Mouse (Mus musculus) urinary bladder, postnatal 14 days (tissue): ENCODE measurements at regions not wholly inside any gene's neighbourhood (a gene's known extent, or its start where the extent isn't known, plus 50 kb on each side); places are given as distances from the start of the nearest gene placed in this dataset.
A peak's percentile ranks its signal among the peaks of the same experiment; 100 is the strongest.

Experiments
- DNase-seq: peaks from one replicate; pipeline ENCODE4 v3.0.0; 2021; ENCODE audit warnings: low spot score

GRCm38 (mm10) chr10:68842023-68842735 lies 118.7 kb downstream of the Tmem26 start:
- DNase-seq, result no peak

GRCm38 (mm10) chr10:68844066-68844465 lies 120.6 kb downstream of the Tmem26 start:
- no peak for DNase-seq

GRCm38 (mm10) chr10:68844596-68844995 lies 121.2 kb downstream of the Tmem26 start:
- no peak for DNase-seq

GRCm38 (mm10) chr10:68851153-68851552 lies 127.7 kb downstream of the Tmem26 start:
- DNase-seq, result no peak

- no peak for DNase-seq
Measured at GRCm38 (mm10) chr10:68855934-68856891, 132.8 kb downstream of the Tmem26 start.

- DNase-seq, result no peak
Measured at GRCm38 (mm10) chr10:68864606-68865378, 141.3 kb downstream of the Tmem26 start.

GRCm38 (mm10) chr10:68865776-68866175 lies 142.3 kb downstream of the Tmem26 start:
- no peak for DNase-seq

GRCm38 (mm10) chr10:68867361-68867760 lies 143.9 kb downstream of the Tmem26 start:
- DNase-seq, result no peak

- DNase-seq, result no peak
Measured at GRCm38 (mm10) chr10:68872102-68872501, 148.7 kb downstream of the Tmem26 start.

GRCm38 (mm10) chr10:68875641-68876040 lies 152.2 kb downstream of the Tmem26 start:
- DNase-seq, result no peak

- peak; percentile 14 for DNase-seq
Measured at GRCm38 (mm10) chr10:68893100-68893841, 169.8 kb downstream of the Tmem26 start.

GRCm38 (mm10) chr10:68894121-68894520 lies 170.7 kb downstream of the Tmem26 start:
- no peak for DNase-seq

GRCm38 (mm10) chr10:68897524-68897923 lies 174.1 kb downstream of the Tmem26 start:
- no peak for DNase-seq

GRCm38 (mm10) chr10:68901168-68901567 lies 177.7 kb downstream of the Tmem26 start:
- DNase-seq, result no peak

GRCm38 (mm10) chr10:68902670-68903069 lies 179.2 kb downstream of the Tmem26 start:
- DNase-seq, result peak; percentile 67

- DNase-seq, result no peak
Measured at GRCm38 (mm10) chr10:68904337-68904736, 180.9 kb downstream of the Tmem26 start.

GRCm38 (mm10) chr10:68908236-68908635 lies 184.8 kb downstream of the Tmem26 start:
- peak; percentile 78 for DNase-seq

GRCm38 (mm10) chr10:68909018-68909417 lies 185.6 kb downstream of the Tmem26 start:
- DNase-seq, result no peak

- DNase-seq, result no peak
Measured at GRCm38 (mm10) chr10:68916147-68916546, 192.7 kb downstream of the Tmem26 start.

GRCm38 (mm10) chr10:68935843-68936242 lies 212.4 kb downstream of the Tmem26 start:
- DNase-seq, result no peak

- no peak for DNase-seq
Measured at GRCm38 (mm10) chr10:68943239-68943638, 208.0 kb upstream of the Rhobtb1 start.
